Mouse (Mus musculus) erythroblast, embryonic 14.5 days (primary cell): ENCODE data around the gene a.

Experiments used
- GATA1 ChIP-seq: IDR thresholded peaks from 2 replicates; pipeline ENCODE4 v1.6.1; 2012; ENCODE audit warnings: low read length, inconsistent platforms, mixed read lengths
- TAL1 ChIP-seq: IDR thresholded peaks from 3 replicates; pipeline ENCODE4 v1.6.1; 2012; ENCODE audit warnings: low read length, inconsistent platforms, mixed read lengths

DNA sequence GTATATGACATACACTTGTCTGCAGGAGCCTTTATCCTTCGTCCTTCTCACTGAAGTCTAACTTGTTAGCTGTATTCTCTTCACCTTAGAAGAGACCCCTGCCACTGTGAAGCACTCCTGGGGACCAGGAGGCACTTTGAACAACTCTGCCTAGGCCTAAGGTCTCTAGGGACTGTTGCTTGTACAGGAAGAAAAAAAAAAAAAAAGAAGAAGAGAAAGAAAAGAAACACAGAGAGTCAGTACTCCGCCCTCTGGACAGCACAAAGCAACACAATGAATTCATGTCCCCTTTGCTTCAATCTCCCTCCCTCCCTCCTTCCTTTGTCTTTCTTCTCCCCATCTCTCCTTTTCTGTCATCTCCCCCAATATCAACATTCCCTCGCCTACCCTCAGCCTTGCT is 253.9 kb downstream of the a start:
- TF ChIP-seq TAL1 (no peak), GATA1 (no peak)
